Mouse (Mus musculus) adrenal gland, postnatal 4 days (tissue): Measurements from ENCODE around the gene Nynrin. TPM values are rescaled to one million over a fixed set of nuclear protein-coding genes. Genes with fewer than 3 reads are reported as not detected.

Experiments
- DNase-seq, 2 experiments: peaks; one replicate each; pipeline ENCODE4 v3.0.0; 2021 to 2022; ENCODE audit warnings: low spot score in 2 of 2, mixed read lengths in 2 of 2
- total RNA-seq, 2 experiments: library from RNA; stranded (reverse); gene quantifications; 2 replicates each; pipeline ENCODE4 v1.2.3; 2021

Nynrin gene
- total RNA-seq, 2 experiments from 2014 or later: 46.0 to 52.0 TPM

GRCm38 (mm10) chr14:55838740-55839139, 15.1 kb upstream of the Nynrin start:
- DNase-seq: no peak

GRCm38 (mm10) chr14:55840853-55841366, 12.9 kb upstream of the Nynrin start:
- DNase-seq: no peak

- DNase-seq: no peak
These were observed 11.0 kb upstream of the Nynrin start for GRCm38 (mm10) chr14:55842794-55843193.

- DNase-seq: no peak
These were observed 8.1 kb upstream of the Nynrin start for GRCm38 (mm10) chr14:55845506-55846294.

- DNase-seq: no peak
These were observed 2.9 kb upstream of the Nynrin start for GRCm38 (mm10) chr14:55850885-55851284.

- DNase-seq: no peak
These were observed 911 bp upstream of the Nynrin start for GRCm38 (mm10) chr14:55852646-55853551.

- no peak for DNase-seq
These were observed 743 bp downstream of the Nynrin start for GRCm38 (mm10) chr14:55854406-55855100.

GRCm38 (mm10) chr14:55855101-55855561, 1.3 kb downstream of the Nynrin start:
- no peak for DNase-seq

GRCm38 (mm10) chr14:55857588-55857987, 3.8 kb downstream of the Nynrin start:
- no peak for DNase-seq

GRCm38 (mm10) chr14:55862186-55862585, 8.4 kb downstream of the Nynrin start:
- no peak for DNase-seq

- no peak for DNase-seq
These were observed 9.2 kb downstream of the Nynrin start for GRCm38 (mm10) chr14:55862970-55863369.

GRCm38 (mm10) chr14:55863773-55864172, 10.0 kb downstream of the Nynrin start:
- peak in 1 of 2 experiments; percentile 54 for DNase-seq

GRCm38 (mm10) chr14:55866962-55867361, 13.2 kb downstream of the Nynrin start:
- DNase-seq: no peak

- no peak for DNase-seq
These were observed 14.6 kb downstream of the Nynrin start for GRCm38 (mm10) chr14:55868230-55869026.

GRCm38 (mm10) chr14:55869538-55869937, 15.7 kb downstream of the Nynrin start:
- DNase-seq: no peak

- DNase-seq: no peak
These were observed 18.2 kb downstream of the Nynrin start for GRCm38 (mm10) chr14:55872039-55872438.

- DNase-seq: no peak
These were observed 18.7 kb downstream of the Nynrin start for GRCm38 (mm10) chr14:55872551-55872950.

GRCm38 (mm10) chr14:55873242-55873713, 19.5 kb downstream of the Nynrin start:
- no peak for DNase-seq

- DNase-seq: peak; percentile 60 to 65
These were observed 20.2 kb downstream of the Nynrin start for GRCm38 (mm10) chr14:55873714-55874683.
